Mouse (Mus musculus) megakaryocyte progenitor cell, adult 5-6 weeks (primary cell): ENCODE data around the gene C5ar1. TPM values are rescaled to one million over a fixed set of nuclear protein-coding genes. Genes with fewer than 3 reads are reported as not detected.

ENCODE experiments used
- ATAC-seq: replicated peaks from 2 replicates; pipeline ENCODE4 v1.8.0; 2016; ENCODE audit warnings: mild to moderate bottlenecking, moderate TSS enrichment, inconsistent platforms; ENCODE audit not compliant: poor library complexity
- total RNA-seq, 2 experiments: library from RNA; stranded (forward) in 1 of 2; stranded (reverse) in 1 of 2; fragments of 157-497, 149-512 nt in 1 of 2; fragments of 200-1000 nt in 1 of 2; gene quantifications; 2 replicates each; pipeline versions ENCODE4 v1.2.3 to v1.2.4; 2015 to 2017

Gene C5ar1
- total RNA-seq, 2 experiments from 2014 or later = 1.2 to 2.4 TPM

- ATAC-seq = peak; percentile 50
Observed at GRCm38 (mm10) chr7:16239554-16239997, 19.8 kb downstream of the C5ar1 start.

DNA sequence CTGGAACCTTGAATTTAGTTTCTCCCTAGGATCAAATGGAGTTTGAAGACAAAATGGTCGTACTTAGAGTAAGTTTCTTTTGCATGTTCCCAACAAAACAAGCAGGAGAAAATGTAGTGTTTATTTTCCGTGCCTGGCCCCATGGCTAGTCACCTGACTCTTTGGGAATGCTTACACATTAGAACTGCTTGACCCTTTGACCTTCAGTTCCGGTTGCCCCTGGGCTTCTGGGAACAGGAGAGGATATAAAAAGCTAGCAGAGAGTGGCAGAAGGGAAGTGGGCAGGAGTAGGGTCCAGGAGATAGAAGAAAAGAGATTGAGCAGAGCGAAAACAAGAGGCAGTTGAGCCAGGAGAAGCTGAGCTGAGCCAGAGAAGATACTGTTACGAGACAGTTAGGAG lies 29.5 kb downstream of the C5ar1 start:
- no peak for ATAC-seq

DNA sequence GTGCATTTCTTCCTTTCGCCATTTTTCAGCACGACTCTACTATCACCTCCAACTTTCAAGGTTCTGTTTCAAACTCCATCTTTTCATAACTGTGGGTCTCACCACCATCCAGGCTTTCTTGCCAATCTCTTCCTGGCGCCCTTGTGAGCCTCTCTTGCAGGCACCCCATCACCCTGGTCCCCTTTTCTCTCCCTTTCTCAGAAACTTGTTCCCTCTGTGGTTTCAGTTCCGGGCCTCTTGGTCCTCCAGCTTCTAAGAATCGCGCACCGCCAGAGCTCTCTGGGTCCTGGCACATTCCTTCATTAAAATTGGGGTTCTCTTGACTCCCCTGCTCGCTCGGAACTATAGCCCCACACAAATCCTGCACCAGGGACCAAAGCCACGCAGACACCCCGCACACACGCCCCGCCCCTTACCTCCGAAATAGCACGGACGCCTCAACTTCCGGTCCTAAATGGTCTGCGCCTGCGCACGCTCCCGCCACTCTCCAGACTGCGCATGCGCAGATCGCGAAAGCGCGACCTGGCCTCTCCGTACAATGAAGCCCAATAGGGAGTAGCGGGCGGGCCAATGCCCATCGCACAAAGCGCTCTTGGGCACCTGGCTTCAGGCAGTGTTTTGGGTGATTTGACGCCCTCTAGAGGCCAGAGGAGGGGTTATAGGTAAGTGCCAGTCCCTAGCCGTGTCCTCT lies 37.6 kb downstream of the C5ar1 start, which contains the start of gene Dhx34:
TSS of gene Dhx34 (minus strand) at position 456 of the 691 bp plus-strand sequence.
- peak; percentile 98 for ATAC-seq

- peak; percentile 20 for ATAC-seq
Observed at GRCm38 (mm10) chr7:16213986-16214385, 45.4 kb downstream of the C5ar1 start.

DNA sequence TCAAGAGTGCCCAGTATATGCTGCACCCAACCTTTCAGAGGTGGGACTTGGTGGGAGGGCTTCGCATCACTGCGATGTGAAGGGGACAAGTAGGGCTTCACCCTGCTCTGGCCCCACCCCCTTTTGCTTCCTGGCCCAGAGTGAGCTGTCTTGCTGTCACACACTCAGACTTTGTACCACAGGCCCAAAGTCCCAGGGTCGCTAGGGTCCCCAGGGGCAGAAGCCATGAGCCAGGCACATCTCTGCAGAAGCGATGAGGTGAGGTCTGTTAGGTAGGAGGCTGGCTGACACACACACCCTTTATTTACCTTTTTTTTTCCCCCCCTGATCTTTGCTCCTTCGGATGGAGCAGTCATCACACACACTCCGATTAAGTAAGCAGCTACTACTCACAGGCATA lies 46.1 kb downstream of the C5ar1 start:
- ATAC-seq = no peak

GRCm38 (mm10) chr7:16210862-16211365 lies 48.4 kb downstream of the C5ar1 start:
- peak; percentile 32; the same call in 1 of the 2 replicates for ATAC-seq

DNA sequence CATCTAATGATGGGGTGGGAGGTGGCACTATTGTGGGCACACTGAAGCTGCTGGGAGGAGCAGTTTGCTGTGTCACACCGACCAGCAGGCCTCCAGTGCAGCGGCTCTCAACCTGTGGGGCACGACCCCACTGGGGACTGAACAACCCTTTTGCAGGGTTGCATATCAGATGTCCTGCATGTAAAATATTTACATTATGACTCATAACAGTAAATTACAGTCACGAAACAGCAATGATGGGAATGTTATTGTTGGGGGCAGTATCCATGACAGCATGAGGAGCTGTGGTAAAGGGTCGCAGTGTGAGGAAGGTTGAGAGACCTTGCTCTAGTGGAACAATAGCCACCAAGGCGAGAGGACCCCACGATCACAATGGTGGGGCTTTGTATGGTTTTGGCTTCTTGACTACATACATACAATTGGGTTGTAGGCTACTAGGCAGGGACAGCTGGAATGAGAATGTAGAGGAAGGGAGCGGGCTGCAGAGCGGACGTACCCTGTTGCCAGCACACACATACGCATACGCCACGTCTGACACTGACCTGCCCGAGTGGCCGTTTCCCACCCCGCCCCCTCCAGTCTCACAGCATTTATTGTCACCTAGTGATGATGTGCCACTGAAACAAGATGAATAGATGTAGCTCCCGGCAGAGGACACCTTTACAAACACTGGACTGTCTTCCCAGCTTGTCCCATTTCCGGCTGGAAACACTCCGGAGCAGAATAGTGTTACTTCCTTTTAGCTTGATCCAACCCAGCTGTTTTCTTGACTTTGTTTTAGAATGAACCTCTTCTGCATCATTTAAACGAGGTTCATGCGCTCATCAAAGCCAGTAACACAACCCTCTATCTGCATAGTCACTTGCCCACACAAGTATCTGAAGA lies 50.3 kb downstream of the C5ar1 start:
- no peak for ATAC-seq

DNA sequence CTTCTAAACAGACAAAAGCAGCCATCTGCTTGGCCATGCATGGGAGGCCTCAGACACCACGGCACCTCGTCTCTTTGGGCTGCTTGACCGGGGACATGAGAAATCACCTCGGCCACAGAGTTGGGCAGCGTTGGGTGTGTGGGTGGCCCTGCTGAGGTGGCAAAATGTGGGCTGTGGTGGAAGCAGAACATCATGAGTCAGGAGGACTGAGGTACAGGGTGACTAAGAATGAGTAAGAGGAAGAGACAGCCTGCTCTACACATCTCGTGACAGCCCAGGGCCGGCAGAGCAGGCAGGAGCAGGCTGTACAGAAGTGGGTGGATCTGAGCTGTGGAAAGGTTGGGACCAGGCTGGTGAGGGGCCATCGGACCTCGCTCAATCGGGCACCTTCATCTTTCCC lies 51.8 kb downstream of the C5ar1 start:
- peak; percentile 30; the same call in 1 of the 2 replicates for ATAC-seq

GRCm38 (mm10) chr7:16207076-16207475 lies 52.3 kb downstream of the C5ar1 start:
- no peak for ATAC-seq

DNA sequence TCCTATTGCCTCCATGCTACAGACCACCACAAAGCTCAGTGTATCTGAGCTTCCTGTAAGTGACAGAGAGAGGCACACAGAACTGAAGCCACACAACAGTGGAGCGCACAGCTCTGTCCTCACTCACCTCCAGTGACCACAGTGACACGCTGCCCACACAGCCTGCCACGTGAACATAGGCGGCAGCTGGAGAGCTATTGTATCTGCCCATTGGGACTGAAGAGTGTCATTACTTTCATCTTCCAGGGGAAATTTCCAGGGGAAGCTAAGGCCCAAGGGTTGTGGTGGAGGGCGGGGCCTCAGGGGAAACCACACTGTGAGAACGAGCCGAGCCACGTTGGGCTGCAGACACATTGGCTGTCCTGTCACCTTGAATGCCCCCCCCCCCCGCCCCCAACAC lies 54.5 kb downstream of the C5ar1 start:
- no peak for ATAC-seq

DNA sequence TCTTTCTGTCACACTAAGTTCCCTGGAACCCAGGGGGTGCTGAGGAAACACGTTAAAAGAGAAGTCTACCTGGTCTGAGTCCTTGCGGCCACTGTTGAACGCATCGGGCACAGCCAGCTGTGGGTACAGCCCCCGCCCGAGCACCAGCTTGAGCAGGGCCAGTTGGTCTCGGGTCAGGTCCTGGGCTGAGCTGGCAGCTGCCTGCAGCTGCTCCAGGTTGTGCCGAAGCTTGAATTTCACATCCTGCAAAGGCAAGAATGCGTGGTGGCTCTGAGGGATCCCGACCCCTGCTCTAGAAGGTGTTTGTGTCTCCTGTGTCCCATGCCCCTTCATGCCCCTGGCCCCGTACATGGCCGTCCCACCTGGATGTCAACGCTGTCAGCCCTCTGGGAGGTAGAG lies 55.8 kb downstream of the C5ar1 start:
- no peak for ATAC-seq

- no peak for ATAC-seq
Observed at GRCm38 (mm10) chr7:16202756-16203504, 56.4 kb downstream of the C5ar1 start.

- peak; percentile 55 for ATAC-seq
Observed at GRCm38 (mm10) chr7:16201136-16201535, 58.2 kb downstream of the C5ar1 start.

DNA sequence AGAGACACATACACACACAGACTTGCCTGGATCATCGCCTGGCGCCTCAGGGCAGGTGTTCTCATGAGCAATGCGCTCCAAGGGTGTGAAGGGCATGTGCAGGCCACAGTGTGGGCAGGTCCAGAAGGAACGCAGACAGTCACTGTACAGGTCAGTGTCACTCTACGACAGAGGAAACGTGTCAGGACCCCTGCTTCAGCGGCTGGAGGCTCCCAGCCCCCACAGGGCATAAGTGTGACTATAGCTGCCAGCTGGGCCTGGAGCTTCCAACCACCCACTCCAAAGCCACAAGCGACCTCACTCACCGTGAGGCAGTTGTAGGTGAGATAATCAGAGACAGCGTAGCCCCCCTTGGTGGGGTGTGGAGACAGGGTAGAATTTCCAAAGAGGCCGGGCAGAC lies 60.8 kb downstream of the C5ar1 start:
- ATAC-seq = no peak

- ATAC-seq = no peak
Observed at GRCm38 (mm10) chr7:16197166-16197565, 62.2 kb downstream of the C5ar1 start.

Other genes with a start within 250 kb of the C5ar1 start
- 14.7 and 14.9 TPM in 2 replicates for gene Bicra, start 211.6 kb downstream of the C5ar1 start, total RNA-seq (2015)
- gene Bicra, start 211.6 kb downstream of the C5ar1 start, total RNA-seq (2017) = 1.1 and 3.4 TPM in 2 replicates
- 0.15 TPM in 1 of 2 replicates, not detected in the other for gene Zfp541, start 197.7 kb downstream of the C5ar1 start, total RNA-seq (2015)
- 0.04 TPM in 1 of 2 replicates, not detected in the other for gene Zfp541, start 197.7 kb downstream of the C5ar1 start, total RNA-seq (2017)
- 69.2 and 72.0 TPM in 2 replicates for gene Napa, start 161.1 kb downstream of the C5ar1 start, total RNA-seq (2015)
- 46.2 and 57.8 TPM in 2 replicates for gene Napa, start 161.1 kb downstream of the C5ar1 start, total RNA-seq (2017)
- gene Kptn, start 139.6 kb downstream of the C5ar1 start, total RNA-seq (2015) = 8.1 and 10.7 TPM in 2 replicates
- gene Kptn, start 139.6 kb downstream of the C5ar1 start, total RNA-seq (2017) = 8.3 and 10.6 TPM in 2 replicates
- gene Slc8a2, start 129.7 kb downstream of the C5ar1 start, total RNA-seq (2015) = not detected in 2 replicates
- gene Slc8a2, start 129.7 kb downstream of the C5ar1 start, total RNA-seq (2017) = not detected in 2 replicates
- gene Meis3, start 84.5 kb downstream of the C5ar1 start, total RNA-seq (2015) = 0.34 TPM in 1 of 2 replicates, not detected in the other
- not detected in 2 replicates for gene Meis3, start 84.5 kb downstream of the C5ar1 start, total RNA-seq (2017)
- 6.0 and 6.7 TPM in 2 replicates for gene Dhx34, start 37.5 kb downstream of the C5ar1 start, total RNA-seq (2015)
- 6.6 and 8.1 TPM in 2 replicates for gene Dhx34, start 37.5 kb downstream of the C5ar1 start, total RNA-seq (2017)
- 1.1 and 1.7 TPM in 2 replicates for gene C5ar2, start 15.4 kb downstream of the C5ar1 start, total RNA-seq (2015)
- 1.1 and 1.3 TPM in 2 replicates for gene C5ar2, start 15.4 kb downstream of the C5ar1 start, total RNA-seq (2017)
- gene Inafm1, start 14.1 kb upstream of the C5ar1 start, total RNA-seq (2015) = 5.0 and 11.3 TPM in 2 replicates
- gene Inafm1, start 14.1 kb upstream of the C5ar1 start, total RNA-seq (2017) = 5.2 and 6.8 TPM in 2 replicates
- gene Ccdc9, start 27.3 kb upstream of the C5ar1 start, total RNA-seq (2015) = 17.3 and 19.8 TPM in 2 replicates
- 87.9 and 99.6 TPM in 2 replicates for gene Ccdc9, start 27.3 kb upstream of the C5ar1 start, total RNA-seq (2017)
- gene Bbc3, start 48.9 kb upstream of the C5ar1 start, total RNA-seq (2015) = 0.25 and 1.8 TPM in 2 replicates
- gene Bbc3, start 48.9 kb upstream of the C5ar1 start, total RNA-seq (2017) = 0.84 and 1.2 TPM in 2 replicates
- gene Sae1, start 128.3 kb upstream of the C5ar1 start, total RNA-seq (2015) = 76.8 and 81.3 TPM in 2 replicates
- gene Sae1, start 128.3 kb upstream of the C5ar1 start, total RNA-seq (2017) = 429 and 547 TPM in 2 replicates
- gene Zc3h4, start 141.4 kb upstream of the C5ar1 start, total RNA-seq (2015) = 36.5 and 38.7 TPM in 2 replicates
- gene Zc3h4, start 141.4 kb upstream of the C5ar1 start, total RNA-seq (2017) = 25.9 and 33.5 TPM in 2 replicates
- gene Tmem160, start 193.2 kb upstream of the C5ar1 start, total RNA-seq (2015) = 34.6 and 42.5 TPM in 2 replicates
- 9.5 and 13.5 TPM in 2 replicates for gene Tmem160, start 193.2 kb upstream of the C5ar1 start, total RNA-seq (2017)
- gene Npas1, start 218.2 kb upstream of the C5ar1 start, total RNA-seq (2015) = not detected in 2 replicates
- gene Npas1, start 218.2 kb upstream of the C5ar1 start, total RNA-seq (2017) = not detected in 2 replicates